Mouse (Mus musculus) olfactory bulb, adult 2 months (tissue): Measurements from ENCODE around the gene Chrna1. TPM values are rescaled to one million over a fixed set of nuclear protein-coding genes. Genes with fewer than 3 reads are reported as not detected.

Source experiments
- H3K27ac ChIP-seq: fragments of 200-500 bp; 2 replicates; pipeline ENCODE4 v1.5.1; 2012; ENCODE audit warnings: low read depth, low read length; ENCODE audit not compliant: insufficient read depth
- H3K4me1 ChIP-seq: fragments of 200-500 bp; 2 replicates; pipeline ENCODE4 v1.6.1; 2012; ENCODE audit warnings: low read length; ENCODE audit not compliant: control insufficient read depth, insufficient read depth
- H3K4me3 ChIP-seq: fragments of 200-500 bp; 2 replicates; pipeline ENCODE4 v1.5.1; 2012; ENCODE audit warnings: mild to moderate bottlenecking, low read depth, low read length, moderate library complexity; ENCODE audit not compliant: insufficient read depth
- CTCF ChIP-seq: fragments of 200-500 bp; IDR thresholded peaks from 2 replicates; pipeline ENCODE4 v1.5.1; 2012; ENCODE audit warnings: low read depth, mild to moderate bottlenecking, low read length, moderate library complexity; ENCODE audit not compliant: insufficient read depth
- POLR2A ChIP-seq: fragments of 200-500 bp; IDR thresholded peaks from 2 replicates; pipeline ENCODE4 v1.6.1; 2012; ENCODE audit warnings: mild to moderate bottlenecking, low read depth, low read length, moderate library complexity; ENCODE audit not compliant: insufficient read depth
- WGBS: fragments of 180-500 bp; shearing (Covaris S2); methylation state at CpG from one replicate; pipeline ENCODE4 v1.1.7; 2018; 5-methylcytosine and 5-hydroxymethylcytosine counted together
- polyA plus RNA-seq: library from polyadenylated mRNA; stranded (reverse); fragments of >200 nt; gene quantifications from 2 replicates; pipeline ENCODE4 v1.2.4, GENCODE M21; 2012; ENCODE audit warnings: low replicate concordance; ENCODE audit not compliant: missing spikeins, insufficient read depth, insufficient read length

Gene Chrna1
- polyA plus RNA-seq, 1 experiment, result not detected

GRCm38 (mm10) chr2:73609067-73609723, 29.1 kb upstream of the Chrna1 start:
- H3K27ac ChIP-seq, result no peak overlapping the region
- no peak for TF ChIP-seq CTCF
- TF ChIP-seq POLR2A, result no peak
- peaks cover 27% of the 10 kb centered on the region for H3K4me1 ChIP-seq
- WGBS, result 60% methylated on average over 5 of the region's 5 CpGs
- no peak overlapping the region for H3K4me3 ChIP-seq

GRCm38 (mm10) chr2:73608391-73608790, 28.3 kb upstream of the Chrna1 start:
- peaks cover 27% of the 10 kb centered on the region for H3K4me1 ChIP-seq
- no peak overlapping the region for H3K27ac ChIP-seq
- WGBS, result 92% methylated on average over 6 of the region's 6 CpGs
- TF ChIP-seq POLR2A (no peak), CTCF (no peak)
- no peak overlapping the region for H3K4me3 ChIP-seq

- H3K4me1 ChIP-seq, result peaks cover 27% of the 10 kb centered on the region
- 39% methylated on average over 4 of the region's 4 CpGs for WGBS
- no peak overlapping the region for H3K4me3 ChIP-seq
- no peak overlapping the region for H3K27ac ChIP-seq
- TF ChIP-seq CTCF, result no peak
- TF ChIP-seq POLR2A, result no peak
These were observed 27.5 kb upstream of the Chrna1 start for GRCm38 (mm10) chr2:73607609-73608008.

- Histone ChIP-seq H3K4me1 (peaks cover 27% of the 10 kb centered on the region), H3K27ac (0 out of 2 replicates have a peak overlapping the region, but pooled peaks have one; percentile 4), H3K4me3 (no peak overlapping the region)
- 73% methylated on average over 2 of the region's 2 CpGs for WGBS
- TF ChIP-seq POLR2A (no peak), CTCF (no peak)
These were observed 27.0 kb upstream of the Chrna1 start for GRCm38 (mm10) chr2:73607146-73607545.

GRCm38 (mm10) chr2:73606616-73607015, 26.5 kb upstream of the Chrna1 start:
- H3K4me1 ChIP-seq, result peaks cover 27% of the 10 kb centered on the region
- WGBS, result 97% methylated on average over 6 of the region's 6 CpGs
- no peak overlapping the region for H3K4me3 ChIP-seq
- TF ChIP-seq CTCF (no peak), POLR2A (no peak)
- H3K27ac ChIP-seq, result no peak overlapping the region

GRCm38 (mm10) chr2:73605077-73605476, 24.9 kb upstream of the Chrna1 start:
- Histone ChIP-seq H3K27ac (peak overlapping the region; percentile 76), H3K4me1 (peaks cover 27% of the 10 kb centered on the region), H3K4me3 (no peak overlapping the region)
- TF ChIP-seq CTCF (no peak), POLR2A (no peak)
- 20% methylated on average over 8 of the region's 8 CpGs for WGBS

- no peak overlapping the region for H3K4me3 ChIP-seq
- 89% methylated on average over 2 of the region's 2 CpGs for WGBS
- TF ChIP-seq POLR2A, result no peak
- no peak for TF ChIP-seq CTCF
- H3K4me1 ChIP-seq, result peaks cover 25% of the 10 kb centered on the region
- H3K27ac ChIP-seq, result peak overlapping the region; percentile 21; the same call in 1 of the 2 replicates
These were observed 24.4 kb upstream of the Chrna1 start for GRCm38 (mm10) chr2:73604579-73604978.

- WGBS, result 87% methylated on average over 2 of the region's 2 CpGs
- no peak overlapping the region for H3K27ac ChIP-seq
These were observed 20.5 kb upstream of the Chrna1 start for GRCm38 (mm10) chr2:73600650-73601049.

GRCm38 (mm10) chr2:73597772-73598171, 17.6 kb upstream of the Chrna1 start:
- H3K27ac ChIP-seq, result no peak overlapping the region
- WGBS, result 97% methylated on average over 11 of the region's 11 CpGs
- TF ChIP-seq CTCF, result no peak
- no peak for TF ChIP-seq POLR2A

More at GRCm38 (mm10) chr2:73600650-73601049, 20.5 kb upstream of the Chrna1 start:
- peaks cover 23% of the 10 kb centered on the region for H3K4me1 ChIP-seq
- no peak overlapping the region for H3K4me3 ChIP-seq
- TF ChIP-seq POLR2A, result no peak
- TF ChIP-seq CTCF, result no peak

More at GRCm38 (mm10) chr2:73597772-73598171, 17.6 kb upstream of the Chrna1 start:
- peaks cover 24% of the 10 kb centered on the region for H3K4me1 ChIP-seq
- H3K4me3 ChIP-seq, result no peak overlapping the region
